Mouse (Mus musculus) cerebellum, postnatal 36 days (tissue): ENCODE measurements around the gene Mnt.
"Not testable (repeated sequence)": the region's sequence is repeated elsewhere in the genome, so short reads cannot be mapped to it uniquely, and the experiment has no call there.

Experiments
- DNase-seq, 2 experiments: peaks; one replicate each; pipeline ENCODE4 v3.0.0; 2021 to 2022; ENCODE audit warnings: mixed read lengths in 2 of 2

Mnt gene

GRCm38 (mm10) chr11:74830256-74831161 lies at the start of gene Mnt:
Gene Mnt, plus strand, starts transcription at chr11:74830920.
- DNase-seq, result peak; percentile 100

DNA sequence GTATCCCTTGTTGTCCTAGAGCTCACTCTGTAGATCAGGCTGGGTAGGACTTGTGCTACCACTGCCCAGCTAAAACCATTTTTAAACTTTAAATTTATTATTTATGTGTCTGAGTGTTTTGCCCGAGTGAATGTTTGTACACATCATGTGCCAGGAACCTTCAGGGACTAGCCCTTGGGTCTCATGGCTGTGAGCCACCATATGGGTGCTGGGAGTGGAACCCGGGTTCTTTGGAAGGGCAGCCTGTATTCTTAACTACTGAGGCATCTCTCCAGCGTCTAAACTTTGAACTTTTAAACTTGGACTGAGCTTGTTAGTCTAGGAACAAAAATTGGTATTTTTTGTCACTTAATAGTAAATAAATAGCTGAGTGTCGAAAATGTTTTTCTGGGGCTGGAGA lies 37.8 kb upstream of the Mnt start:
- DNase-seq, result no peak

DNA sequence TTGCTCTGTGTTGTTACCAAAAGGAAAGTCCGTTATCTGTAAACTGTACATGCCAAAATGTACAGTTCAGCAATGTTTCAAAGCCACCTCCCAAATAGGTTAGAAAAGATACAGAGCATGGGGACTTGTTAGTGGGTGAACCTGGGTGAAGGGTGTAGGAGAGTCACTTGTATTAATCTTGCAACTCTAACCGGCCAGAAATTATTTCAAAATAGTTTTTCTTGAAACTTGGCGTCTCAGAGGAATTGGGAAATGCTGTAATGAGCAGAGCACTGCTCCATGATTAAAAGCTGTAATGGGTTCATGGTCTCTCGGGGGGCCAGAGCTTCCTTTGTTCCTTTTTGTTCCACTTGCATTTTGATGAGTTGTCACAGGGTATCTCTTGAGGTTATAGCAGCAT lies 30.1 kb upstream of the Mnt start:
- no peak for DNase-seq

DNA sequence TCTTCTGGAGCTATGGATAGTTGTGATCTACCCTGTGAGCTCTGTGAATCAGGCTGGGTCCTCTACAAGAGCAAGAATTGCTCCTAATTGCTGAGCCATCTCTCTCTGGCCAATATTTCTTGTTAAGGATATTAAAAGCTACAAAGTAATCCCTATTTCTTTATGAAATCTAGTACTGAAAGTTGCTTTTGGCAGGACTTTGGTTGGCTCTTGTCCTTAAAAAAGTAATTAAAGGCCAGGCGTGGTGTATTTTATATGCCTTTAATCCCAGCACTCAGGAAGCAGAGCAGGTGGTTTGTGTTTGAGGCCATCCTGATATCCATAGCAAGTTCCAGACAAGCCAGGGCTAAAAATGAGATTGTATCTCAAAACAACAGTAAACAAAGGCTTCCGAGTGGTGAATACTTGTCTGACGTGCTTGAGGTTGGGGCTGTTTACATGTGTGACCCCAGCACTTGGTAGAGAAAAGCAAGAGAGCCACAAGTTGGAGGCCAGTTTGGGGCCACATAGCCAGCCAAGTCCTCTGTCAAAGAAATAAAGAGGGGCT lies 26.6 kb upstream of the Mnt start:
- DNase-seq, result no peak

- no peak for DNase-seq
Observed at GRCm38 (mm10) chr11:74807246-74807882, 23.4 kb upstream of the Mnt start.

- DNase-seq, result no peak
Observed at GRCm38 (mm10) chr11:74808251-74808853, 22.4 kb upstream of the Mnt start.

DNA sequence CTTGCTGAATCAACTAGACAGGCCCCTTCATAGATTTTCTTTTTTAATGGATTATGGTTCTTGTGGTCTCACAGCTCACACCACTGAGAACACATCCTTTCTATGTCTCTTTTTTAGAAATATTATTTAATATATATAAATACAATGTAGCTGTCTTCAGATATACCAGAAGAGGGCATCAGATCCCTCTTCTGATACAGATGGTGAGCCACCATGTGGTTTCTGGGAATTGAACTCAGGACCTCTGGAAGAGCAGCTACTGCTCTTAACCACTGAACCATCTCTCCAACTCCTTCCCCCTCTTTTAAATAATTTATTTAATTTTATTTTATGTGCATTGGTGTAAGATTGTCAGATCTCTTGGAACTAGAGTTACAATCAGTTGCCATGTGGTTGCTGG lies 20.6 kb upstream of the Mnt start:
- no peak for DNase-seq

- not testable (repeated sequence) for DNase-seq
Observed at GRCm38 (mm10) chr11:74811027-74811426, 19.7 kb upstream of the Mnt start.

DNA sequence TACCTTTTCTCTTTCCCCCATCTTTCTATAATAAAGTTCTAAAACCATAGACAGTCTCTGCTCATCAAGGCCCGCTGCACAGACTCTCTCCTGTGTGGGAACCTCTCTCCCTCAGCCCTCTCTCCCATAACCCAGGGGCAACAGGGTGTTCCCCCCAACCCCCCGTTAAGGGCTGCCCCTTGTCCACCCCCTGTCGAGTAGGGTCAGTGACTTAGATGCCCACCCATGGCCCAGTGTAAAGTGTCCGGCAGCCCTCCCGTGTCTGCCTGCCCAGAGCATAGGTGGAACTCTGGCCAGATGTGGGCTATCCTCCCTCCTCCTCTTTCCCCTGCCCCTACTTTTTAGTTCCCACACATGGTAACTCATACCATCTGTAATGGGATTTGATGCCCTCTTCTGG lies 19.2 kb upstream of the Mnt start:
- no peak for DNase-seq

- no peak for DNase-seq
Observed at GRCm38 (mm10) chr11:74815795-74816194, 14.9 kb upstream of the Mnt start.

DNA sequence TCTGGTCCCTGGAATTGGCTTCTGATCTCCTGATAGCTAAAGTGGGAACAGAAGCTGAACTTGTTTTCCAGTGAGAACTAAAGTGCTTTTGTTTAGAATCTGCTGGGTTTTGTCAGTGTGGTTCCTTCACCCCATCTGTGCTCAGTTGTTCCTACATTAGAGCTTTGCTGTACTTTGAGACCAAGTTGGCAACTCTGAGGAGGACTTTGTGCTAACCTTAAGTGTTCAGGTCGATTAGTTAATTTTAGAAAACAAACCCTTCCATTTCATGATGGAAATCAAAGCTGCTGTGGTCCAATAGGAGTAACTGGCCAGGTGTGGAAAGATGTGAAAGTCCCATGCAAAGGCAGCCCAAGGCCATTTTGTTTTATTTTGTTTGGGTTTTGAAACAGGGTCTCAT lies 9.8 kb upstream of the Mnt start:
- no peak for DNase-seq

- DNase-seq, result peak in 1 of 2 experiments; percentile 21
Observed at GRCm38 (mm10) chr11:74821463-74821862, 9.3 kb upstream of the Mnt start.

GRCm38 (mm10) chr11:74822746-74823440 lies 7.8 kb upstream of the Mnt start:
- no peak for DNase-seq

DNA sequence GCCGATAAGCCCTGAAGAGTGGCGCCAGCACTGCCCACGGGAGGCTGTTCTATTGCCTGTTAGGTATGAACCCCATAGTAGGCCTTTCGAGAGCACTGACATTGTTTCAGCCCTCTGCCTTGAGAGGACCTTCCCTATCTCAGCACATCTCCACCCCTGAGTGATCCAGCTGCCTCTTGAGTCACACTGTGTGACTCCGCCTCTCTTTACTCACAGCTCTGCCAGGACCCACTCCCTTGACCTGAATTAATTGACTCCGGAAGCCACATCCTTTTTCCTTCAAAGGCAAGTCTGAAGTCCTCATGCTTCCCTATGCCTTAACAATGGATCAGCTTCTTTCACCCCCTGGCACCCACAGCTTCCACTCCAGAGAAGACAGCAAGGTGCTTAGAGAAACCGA lies 4.6 kb upstream of the Mnt start:
- DNase-seq, result no peak

DNA sequence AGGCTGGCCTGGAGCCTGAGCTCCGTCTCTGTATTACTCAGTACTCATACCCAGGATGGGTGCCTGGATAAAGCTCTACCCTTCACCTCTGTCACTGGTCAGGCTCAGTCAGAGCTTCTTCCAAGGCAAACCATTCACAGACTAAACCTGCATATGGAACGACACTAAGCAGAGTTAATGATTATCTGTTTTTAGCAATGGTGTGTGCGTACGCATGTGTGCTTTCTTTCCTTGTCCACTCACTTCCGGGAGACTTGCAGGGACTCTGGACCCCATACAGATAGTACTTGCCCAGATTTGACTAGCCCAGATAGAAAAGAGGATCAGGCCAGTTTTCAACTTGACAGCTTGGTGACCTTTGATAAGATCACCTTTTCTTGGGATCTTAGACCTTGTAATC lies 4.0 kb upstream of the Mnt start:
- no peak for DNase-seq

GRCm38 (mm10) chr11:74827791-74828403 lies 2.8 kb upstream of the Mnt start:
- no peak for DNase-seq

DNA sequence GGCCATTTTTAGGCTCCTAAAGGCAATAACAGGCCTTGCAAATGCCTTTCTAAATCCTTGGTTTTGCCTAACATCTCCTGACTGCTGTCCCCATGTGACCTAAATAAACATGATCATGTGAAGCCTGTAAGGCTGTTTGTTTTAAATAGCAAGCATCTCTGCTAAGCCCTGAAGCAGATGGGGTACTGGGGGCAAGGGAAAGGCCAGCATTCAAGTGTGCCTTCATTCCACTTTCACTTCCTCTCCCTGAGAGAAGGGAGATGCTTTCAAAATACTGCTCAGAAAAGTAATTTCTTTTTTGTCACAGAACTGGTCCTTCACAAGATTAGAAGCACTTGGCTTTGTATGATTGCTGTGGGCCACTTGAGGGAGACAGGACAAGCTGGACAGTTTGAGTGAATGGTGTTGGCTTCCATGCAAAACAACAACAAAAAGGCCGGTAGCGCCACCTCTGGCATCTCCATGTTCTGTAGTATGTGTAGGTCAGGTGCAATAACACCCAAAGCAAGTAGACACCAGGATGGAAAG lies 2.3 kb upstream of the Mnt start:
- no peak for DNase-seq

DNA sequence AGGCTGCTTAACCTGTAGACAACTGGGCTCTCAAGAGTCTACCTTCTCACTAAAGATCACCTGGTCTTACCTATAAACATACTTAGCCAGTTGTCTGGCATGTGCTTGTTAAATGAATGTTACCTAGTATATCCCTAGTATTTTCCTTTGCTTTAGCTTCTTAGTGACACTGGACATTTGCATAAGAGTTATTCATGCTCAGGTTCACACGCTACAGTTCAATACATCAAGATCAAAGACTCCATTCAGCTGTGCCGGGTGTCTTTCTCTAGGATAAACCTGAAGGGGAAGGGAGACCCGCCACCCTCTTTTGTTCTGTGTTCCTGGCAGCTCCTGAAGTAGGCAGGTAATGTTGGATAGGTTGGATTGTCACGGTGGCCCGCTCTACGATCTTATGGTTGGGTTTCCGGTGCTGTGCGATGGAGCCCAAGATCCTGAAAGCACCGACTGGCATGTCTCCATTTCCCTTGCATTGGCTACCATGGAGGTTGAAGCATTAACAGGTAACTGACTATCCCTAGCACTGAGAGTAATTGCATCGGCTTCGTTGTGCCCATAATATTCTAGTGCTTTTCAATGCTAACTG lies 1.7 kb upstream of the Mnt start:
- DNase-seq, result no peak

DNA sequence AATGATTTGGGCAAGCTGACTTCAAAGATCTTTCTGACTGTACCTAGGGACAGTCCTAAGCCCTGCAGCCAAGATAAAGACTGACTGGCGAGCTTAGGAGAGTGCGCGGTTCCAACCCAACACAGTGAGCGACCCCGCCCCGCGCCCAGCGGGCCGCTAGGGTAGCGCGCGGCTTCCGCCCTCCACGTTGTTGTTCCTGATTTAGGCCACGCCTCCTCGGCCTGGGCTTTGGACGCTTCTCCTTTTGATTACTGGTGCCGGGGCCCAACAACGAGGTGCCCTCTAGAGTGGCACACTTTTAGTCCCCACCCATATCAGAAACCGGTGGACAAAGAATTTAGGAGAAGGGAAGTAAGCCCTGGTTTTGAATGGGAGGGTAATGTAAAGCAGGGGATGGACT lies 908 bp upstream of the Mnt start:
- DNase-seq, result peak in 1 of 2 experiments; percentile 77

DNA sequence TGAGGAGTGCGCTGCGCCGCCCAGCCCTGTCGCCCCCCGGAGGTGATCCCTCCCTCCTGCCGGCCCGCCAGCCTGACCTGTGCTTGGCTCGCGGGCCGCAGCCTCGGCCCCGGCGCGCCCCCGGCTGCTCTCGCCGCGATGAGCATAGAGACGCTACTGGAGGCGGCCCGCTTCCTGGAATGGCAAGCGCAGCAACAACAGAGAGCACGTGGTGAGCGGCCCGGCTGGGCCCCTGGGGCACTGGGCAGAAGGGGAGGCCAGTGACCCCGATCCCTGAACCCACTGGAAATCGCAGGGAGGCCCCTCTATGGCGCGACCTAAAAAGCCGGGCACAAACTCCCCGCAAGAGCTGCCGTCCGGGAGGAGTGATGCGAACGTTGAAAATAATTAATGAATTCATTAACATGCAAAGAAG lies 478 bp downstream of the Mnt start:
- peak in 1 of 2 experiments; percentile 52 for DNase-seq

DNA sequence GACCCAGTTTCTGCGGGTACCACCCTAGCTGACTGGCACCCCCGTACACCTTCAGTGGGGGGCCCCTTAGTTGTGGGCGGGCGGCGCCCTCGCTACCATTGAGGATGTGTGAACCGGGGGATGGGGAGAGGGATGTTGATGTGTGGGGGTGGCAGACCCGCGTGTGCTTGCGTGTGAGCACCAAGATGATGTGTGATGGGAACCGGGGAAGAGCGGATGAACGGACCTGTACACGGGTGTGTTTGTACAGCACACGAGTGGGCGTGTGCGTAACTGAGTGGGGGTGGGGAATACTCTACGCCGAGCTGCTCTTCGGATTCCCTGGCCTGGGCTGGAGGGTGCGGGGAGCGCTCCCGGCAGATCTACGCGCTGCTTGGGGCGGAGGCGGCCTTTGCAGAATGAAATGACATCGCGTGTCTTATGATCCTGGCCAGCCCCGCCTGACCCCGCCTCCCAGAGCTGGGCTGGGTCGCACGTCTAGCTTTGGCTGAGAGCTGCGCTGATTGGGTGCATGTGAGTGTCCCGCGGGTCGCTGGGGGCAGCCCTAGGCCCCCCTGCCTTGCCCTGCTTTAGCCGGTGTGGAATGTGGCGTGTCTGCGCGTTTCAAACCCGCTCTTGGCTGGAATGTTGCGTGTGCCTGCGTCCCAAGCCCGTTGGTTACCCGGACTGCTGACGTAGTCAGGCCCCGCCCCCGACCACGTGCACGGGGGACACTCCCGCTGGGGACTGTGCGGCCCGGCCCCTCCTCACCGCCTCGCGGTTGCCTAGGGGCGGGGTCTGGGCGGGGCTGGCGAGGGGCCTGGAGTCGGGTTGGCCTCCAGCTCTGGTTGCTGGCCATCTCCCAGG lies 1.1 kb downstream of the Mnt start:
- peak; percentile 95 to 99 for DNase-seq
